In the genomic region with DNA sequence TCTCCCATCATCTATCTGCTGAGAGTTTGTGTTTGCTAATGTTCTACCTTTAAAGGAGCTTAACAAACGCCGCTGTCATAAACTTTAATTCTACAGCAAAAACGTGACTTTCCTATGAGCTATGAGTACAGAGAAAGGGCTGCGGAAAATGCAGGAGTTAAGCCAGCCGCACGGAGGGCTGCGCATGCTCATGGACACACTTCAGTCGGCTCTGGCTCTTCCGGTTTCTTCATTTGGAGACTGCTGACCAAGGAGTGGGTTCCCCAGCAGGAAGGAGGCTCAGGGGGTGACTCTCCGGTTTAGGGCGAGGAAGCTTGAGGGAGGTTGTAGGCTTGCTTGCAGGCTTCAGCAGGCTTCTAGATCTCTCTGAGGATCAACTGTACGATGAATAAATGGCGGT, we compare ENCODE assay signal across 19 mouse cellular contexts. TPM values are rescaled to one million over a fixed set of nuclear protein-coding genes. Genes with fewer than 3 reads are reported as not detected.
"Had no signal": no experiment of that assay in that cellular context is flagged by ENCODE, and none has a peak within 500 bp of the region (broad histone marks: within the 10 kb centered on the region; RNA-seq: fewer than 3 reads in every experiment).

No protein-coding gene starts in this region.

- H3K27me3 ChIP-seq: liver, embryonic 15.5 days; midbrain, embryonic 15.5 days; neural tube, embryonic 12.5 days; stomach, embryonic 15.5 days had no signal

- H3K36me3 ChIP-seq: limb, embryonic 10.5 days; liver, embryonic 15.5 days; midbrain, embryonic 15.5 days; neural tube, embryonic 12.5 days; stomach, embryonic 15.5 days had no signal

- DNase-seq: lung, adult 2 months; lung, postnatal 36 days; retina, postnatal 1 day; right cerebral cortex, postnatal 4 days; spleen, adult 18-20 months; thymus, postnatal 4 days had no signal

- ATAC-seq: inflammation-experienced regulatory T-cells, adult 6 months; intestine, postnatal 0 days; lung, postnatal 0 days; midbrain, embryonic 15.5 days had no signal

- H3K9me3 ChIP-seq: limb, embryonic 10.5 days; liver, embryonic 15.5 days; midbrain, embryonic 15.5 days; neural tube, embryonic 12.5 days; stomach, embryonic 15.5 days had no signal

- H3K4me1 ChIP-seq: limb, embryonic 10.5 days; liver, embryonic 15.5 days; midbrain, embryonic 15.5 days; neural tube, embryonic 12.5 days; stomach, embryonic 15.5 days had no signal

- H3K4me3 ChIP-seq: left cerebral cortex, adult 2 months; limb, embryonic 10.5 days; liver, embryonic 15.5 days; midbrain, embryonic 15.5 days; neural tube, embryonic 12.5 days; stomach, embryonic 15.5 days had no signal

- H3K27ac ChIP-seq: left cerebral cortex, adult 2 months; limb, embryonic 10.5 days; liver, embryonic 15.5 days; midbrain, embryonic 15.5 days; neural tube, embryonic 12.5 days; stomach, embryonic 15.5 days had no signal

- H3K4me2 ChIP-seq: liver, embryonic 11.5 days; liver, embryonic 15.5 days; midbrain, embryonic 15.5 days; neural tube, embryonic 12.5 days; stomach, embryonic 15.5 days had no signal

- H3K9ac ChIP-seq: liver, embryonic 15.5 days; midbrain, embryonic 15.5 days; neural tube, embryonic 12.5 days; stomach, embryonic 15.5 days had no signal

RNA-seq across cellular contexts. Expression of a gene that starts 59.3 kb away (rescaled TPM):
- total RNA-seq: megakaryocyte progenitor cell, adult 5-6 weeks; monocyte, adult 5-6 weeks; neutrophil, adult 5-6 weeks had no signal
- polyA plus RNA-seq: inflammation-experienced regulatory T-cells, adult 6 months; liver, embryonic 15.5 days had no signal
